Mouse (Mus musculus) lung, postnatal 14 days (tissue): ENCODE measurements around the gene Il25.
"Not testable (repeated sequence)": the region's sequence is repeated elsewhere in the genome, so short reads cannot be mapped to it uniquely, and the experiment has no call there.

Experiments
- DNase-seq: peaks from one replicate; pipeline ENCODE4 v3.0.0; 2021

The Il25 gene

DNA sequence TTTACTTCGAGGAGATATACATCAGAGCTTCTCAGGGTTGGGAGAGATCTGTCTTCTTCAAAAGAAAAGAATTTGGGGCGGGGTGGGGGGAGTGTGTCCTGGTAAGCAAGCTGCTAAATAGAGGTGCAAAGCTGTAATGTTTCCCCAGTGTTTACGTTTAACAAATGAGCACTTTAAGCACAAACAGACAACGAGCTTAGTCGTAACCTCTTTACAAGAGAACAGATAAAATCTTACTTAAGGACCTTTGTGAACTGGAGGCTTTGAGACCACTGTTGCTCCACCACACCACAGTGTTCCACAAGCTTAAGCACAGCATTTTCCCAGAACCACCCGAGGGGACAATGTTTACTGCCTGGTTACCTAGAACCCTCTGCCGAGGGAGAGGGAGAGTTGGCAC is 5.2 kb upstream of the Il25 start:
- no peak for DNase-seq

DNA sequence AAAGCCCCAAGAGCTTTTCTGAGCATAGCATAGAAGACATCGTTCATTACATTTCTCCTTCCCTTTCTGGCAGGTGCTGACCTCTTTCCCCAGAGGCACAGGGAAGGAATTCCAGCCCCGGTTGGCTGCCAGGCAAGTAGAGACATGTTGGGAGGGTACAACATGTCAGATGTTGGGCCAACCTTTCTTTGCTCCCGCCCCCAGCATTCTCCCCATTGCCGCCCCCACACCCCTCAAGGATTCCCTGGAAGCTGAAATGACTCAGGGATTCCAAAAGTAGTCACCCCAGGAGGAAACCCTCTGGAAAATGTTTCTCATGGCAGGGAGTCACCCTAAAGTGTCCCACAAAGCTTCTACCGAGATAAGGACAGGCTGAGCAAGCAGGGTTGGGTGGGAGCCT is 2.7 kb upstream of the Il25 start:
- no peak for DNase-seq

DNA sequence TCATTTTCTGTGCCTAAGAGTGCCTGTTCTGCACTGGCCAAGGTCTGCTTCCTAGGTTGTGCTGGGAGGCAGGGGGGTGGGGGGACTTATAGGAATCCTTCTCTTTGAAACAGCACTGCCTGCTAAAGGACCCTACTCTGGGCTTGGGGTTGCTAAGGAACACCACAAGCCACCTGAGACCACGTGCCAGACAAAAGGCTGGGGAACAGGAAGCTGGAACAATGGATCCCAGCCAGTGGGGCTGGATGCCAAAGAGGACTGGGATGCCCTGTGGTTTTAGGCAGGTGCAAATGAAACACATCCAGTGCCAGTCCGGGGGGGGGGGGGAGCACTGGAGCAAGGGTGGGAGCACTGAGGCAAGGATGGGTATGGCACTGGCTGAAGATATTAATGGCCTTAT is 2.1 kb upstream of the Il25 start:
- DNase-seq = no peak

DNA sequence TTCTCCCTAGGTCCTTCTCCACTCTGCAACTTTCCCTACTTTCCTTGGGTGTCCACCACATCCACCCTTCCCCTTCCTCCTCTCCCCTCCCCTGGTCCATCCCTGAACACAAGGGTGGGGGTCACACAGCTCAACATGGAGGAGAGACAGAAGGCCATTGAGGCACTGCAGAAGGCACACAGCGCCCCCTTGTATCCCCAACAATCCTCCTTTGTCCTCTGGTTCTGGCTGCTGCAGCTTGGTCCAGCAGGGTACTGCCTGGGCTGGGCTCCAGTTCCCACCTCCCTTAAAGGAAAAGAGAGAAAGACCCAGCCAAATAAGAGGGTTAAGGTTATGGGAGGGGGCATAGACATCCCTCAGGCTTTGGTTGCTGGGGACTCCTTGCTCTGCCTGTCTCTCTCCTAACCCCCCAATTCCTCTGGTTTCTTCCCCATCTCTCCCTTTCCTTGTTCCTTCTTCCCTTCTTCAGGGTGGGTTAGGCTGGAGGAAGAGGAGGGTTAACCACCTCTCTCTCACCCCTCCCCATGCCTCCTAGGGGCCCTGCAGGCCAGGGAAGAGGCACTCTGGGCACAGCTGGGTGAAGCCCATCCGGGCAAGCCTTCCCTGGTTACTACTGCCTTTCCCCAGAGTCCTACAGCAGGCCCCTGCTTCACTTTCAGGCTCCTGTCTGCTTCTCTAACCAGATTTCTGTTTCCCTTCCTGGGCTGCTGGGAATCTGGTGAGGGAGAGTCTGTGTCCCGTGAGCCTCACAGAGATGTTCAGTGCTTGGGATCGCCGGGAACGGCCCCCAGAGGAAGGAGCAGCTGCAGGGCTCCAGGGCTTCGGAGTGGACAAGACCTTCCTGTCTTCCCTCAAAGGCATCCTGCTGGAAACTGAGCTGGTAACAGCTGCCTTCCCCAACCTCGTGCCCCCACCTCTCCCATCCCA is 3.7 kb downstream of the Il25 start, which contains the start of gene Cmtm5:
TSS of gene Cmtm5 (plus strand) at position 358 of the 927 bp plus-strand sequence.
- DNase-seq = no peak

DNA sequence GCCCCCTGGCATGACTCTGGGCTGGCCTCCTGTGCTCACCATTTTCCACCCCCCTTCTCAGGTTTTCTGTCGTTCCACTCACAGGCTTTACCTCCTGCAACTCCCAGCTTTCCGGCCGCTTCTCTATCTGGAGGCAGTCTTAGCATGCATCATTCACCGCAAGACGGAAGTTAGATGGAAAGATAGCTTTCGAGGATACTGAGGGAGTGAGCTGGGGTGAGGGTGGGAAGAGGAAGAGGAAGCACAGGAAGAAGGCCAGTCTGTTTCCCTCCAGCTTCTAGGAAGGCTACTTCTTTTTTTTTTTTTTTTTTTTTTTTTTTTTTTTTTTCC is 4.3 kb downstream of the Il25 start:
- DNase-seq = no peak

DNA sequence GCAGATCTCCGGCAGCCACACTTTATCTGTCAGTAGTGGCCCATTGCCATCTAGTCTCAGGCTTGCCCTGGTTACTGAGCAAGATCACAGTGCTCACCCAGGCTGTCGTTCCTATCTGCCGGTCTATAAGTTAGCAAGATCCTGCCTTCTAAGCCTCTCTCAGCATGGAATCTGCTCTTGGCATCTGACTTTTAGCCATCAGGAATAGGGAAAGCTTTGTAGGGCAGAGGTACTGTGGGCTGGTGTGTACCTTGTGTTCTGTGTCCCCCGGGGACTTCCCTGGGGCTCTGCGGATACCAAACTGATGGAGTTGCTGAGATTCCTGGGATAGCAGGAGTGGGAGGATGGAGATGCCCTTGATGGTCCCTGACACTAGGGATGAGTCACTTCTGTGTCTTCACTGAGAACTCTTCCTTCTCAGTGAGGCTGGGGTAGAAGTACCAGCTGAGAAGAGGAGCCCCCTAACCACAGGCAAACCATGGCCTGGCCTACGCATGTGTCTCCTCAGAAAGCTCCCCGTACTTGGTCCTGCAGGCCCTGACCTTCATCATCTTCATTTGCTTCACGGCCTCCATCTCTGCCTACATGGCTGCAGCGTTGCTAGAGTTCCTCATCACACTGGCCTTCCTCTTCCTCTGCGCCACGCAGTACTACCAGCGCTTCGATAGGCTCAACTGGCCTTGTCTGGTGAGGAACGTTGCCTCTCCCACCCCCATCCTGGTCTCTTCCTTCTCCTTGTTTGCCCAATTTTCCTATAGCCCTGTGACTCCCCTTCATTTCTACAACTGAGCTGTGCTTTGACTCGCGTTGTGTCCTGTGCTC is 5.1 kb downstream of the Il25 start:
- DNase-seq = no peak

DNA sequence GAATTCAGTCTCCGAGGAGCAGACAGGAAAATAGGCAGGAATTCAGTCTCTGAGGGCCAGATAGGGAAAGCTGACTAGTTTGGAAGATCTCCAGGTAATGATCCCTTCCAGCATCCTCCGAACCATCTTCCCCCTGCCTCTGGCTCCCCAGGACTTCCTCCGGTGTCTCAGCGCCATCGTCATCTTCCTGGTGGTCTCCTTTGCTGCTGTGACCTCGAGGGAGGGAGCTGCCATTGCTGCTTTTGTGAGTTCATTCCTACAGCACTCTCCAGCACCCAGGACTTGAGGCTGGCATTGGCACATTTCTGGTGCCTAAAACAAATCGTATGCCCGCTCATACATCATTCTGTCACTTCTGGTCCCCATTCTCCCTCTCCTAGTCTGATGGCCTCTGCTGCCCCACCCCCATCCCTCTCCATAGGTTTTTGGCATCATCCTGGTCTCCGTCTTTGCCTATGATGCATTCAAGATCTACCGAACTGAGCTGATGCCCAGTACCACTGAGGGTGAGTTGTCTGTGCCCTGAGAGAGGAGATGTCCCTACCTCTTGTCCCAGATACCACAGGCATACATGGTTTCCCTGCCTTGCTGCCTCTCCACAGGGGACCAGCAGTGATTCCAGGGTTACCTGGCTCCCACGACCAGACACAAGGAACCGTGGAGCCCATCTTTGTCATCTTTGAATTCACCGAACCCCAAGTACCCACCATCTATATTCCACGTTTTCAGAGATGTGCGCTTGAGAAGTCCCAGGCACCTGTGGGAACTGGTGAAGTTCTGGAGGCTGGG is 6.1 kb downstream of the Il25 start:
- DNase-seq = no peak

DNA sequence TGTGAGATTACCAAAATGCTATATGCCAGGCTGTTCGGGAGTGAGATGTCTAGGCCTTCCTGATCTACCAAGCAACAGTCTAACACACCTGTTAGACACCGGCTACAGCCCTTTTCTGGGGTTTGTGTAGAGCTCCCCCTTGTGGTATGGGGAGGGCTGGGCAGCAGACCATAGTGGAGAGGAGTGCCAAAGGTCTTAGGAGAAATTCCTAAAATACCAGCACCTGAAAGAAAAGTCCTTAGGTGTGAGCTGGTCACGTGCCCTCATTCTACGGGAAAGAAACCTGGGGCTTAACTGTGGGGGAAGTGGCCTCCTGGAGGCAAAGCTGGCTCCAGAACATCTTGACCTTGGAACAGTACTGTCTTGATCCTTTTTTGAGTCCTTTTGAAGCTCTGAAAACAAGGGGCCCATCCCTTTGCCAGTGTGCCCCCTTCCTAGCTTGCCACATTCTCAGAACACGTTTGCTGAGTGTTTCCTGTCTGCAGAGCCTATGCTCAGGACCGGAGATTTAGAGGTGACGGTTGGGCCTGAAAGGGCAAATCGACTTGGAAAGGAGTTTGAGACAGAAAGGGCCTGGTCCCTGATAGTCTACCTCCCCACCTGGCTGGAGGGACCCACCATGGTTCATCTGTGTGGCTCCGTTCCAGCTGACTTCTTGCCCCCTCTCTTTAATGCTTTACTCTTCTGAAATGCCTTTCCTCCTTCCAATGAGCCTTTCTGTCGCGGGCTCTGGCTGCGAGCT is 7.1 kb downstream of the Il25 start:
- DNase-seq = peak; percentile 79

DNA sequence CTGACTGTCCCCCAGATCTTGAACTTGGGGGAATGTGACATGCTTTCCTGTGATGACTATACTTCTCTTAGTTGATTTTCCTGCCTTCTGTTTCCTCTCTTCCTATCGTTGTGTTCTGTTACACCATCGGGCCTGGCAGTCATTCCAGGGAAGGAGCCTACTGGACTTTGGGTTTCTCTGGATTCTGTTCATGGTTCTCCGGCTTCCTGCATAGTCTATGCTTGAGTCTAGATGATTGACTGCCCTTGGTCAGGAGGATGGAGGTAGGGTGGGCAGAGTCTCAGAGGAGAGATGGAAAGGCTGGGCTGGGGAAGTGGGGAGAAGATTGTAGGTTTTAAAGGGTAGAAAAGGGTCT is 7.7 kb downstream of the Il25 start:
- no peak for DNase-seq

DNA sequence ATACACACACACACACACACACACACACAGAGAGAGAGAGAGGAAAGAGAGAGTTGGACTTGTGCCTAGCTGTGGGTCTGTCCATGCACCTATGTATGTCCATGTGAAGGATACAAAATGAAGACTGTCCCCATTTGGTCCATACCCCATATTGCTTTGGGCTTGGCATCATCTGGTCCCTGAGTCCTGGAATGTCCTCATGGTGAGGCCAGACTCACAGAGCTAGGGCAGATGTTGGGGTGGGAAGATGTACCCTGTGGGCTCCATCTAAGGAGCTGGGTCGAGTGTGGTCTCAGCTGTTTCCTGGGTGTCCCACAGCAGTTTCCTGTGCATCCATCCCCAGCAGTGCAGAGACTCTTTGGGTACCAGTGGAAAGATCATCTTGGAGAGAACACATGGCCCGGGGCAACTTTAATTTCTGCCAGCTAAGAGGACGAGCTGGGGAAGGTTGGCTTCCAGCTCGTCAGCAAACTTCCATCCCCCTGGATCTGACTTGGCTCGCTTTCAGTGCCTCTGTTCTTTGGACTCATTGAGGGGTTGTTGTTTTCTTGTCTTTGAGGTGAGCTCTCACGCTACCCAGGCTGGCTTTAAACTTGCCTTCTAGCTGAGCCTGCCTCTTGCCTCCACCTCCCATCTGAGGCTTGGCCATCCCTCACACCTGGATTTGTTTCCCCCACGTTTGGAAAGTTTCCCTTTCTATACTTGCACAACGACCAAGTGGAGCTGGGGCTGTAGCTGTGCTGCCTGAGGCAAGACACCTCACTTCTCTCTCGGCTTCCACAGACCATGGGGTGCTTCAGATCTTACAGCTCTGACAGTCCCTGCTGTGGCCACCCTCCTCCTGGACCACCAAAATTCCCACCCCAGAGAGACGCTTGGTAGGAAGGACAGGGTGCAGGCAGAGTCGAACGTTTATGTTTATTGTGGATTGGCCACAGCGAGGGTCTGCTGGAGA is 8.8 kb downstream of the Il25 start:
- no peak for DNase-seq

DNA sequence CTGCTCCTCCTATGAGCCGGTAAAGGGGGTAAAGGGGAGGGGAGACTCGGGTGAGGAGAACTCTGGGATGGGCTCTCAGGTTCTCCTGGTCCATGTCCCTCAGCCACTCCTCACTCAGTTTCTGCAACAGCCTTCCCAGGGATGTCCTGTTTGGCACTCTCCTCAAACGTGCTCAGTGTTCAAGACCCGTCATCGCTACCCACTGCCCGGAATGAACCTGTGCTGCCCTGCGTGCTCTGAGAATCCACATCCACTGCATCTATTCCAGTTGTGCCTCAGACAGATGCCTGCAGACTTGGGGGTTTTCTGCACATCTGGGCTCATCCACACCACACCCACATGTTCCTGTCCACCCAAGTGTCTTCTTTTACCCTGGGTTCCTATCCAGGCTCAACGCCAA is 10.0 kb downstream of the Il25 start:
- DNase-seq = no peak

DNA sequence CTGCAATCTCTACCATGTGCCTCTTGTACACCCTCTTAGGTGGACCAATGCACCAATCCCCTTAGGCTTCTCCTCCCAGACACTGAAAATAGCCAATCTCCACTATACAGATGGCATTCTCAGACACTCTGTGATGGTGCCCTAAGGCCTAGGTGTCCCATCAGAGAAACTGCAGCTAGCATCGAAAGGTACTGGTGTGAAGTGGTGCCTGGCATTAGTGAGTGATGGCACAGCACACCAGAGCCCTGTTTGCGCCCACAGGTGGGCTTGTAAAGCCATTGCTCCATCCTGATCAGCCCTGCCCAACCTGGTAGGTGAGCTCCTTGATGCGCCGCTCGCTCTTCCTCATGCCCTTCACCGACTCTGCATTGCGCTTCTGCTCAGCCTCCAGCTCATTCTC is 11.5 kb downstream of the Il25 start:
- no peak for DNase-seq

DNA sequence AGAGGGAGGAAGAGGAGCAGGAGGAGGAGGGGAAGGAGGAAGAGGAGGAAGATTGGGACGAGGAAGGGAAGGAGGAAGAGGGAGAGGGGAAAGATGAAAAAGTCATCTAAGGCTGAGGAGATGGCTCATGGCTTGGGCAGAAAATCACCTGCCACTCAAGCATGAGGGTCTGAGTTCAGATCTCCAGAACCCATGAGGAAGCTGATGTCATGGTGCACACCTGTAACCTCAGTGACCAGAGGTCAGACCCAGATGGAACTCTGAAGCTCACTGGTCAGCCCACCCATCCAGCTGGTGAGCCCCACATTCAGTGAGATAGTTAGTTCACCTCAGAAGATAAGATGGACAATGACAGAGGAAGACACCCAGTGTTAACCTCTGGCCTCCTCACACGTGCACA is 12.4 kb downstream of the Il25 start:
- no peak for DNase-seq

DNA sequence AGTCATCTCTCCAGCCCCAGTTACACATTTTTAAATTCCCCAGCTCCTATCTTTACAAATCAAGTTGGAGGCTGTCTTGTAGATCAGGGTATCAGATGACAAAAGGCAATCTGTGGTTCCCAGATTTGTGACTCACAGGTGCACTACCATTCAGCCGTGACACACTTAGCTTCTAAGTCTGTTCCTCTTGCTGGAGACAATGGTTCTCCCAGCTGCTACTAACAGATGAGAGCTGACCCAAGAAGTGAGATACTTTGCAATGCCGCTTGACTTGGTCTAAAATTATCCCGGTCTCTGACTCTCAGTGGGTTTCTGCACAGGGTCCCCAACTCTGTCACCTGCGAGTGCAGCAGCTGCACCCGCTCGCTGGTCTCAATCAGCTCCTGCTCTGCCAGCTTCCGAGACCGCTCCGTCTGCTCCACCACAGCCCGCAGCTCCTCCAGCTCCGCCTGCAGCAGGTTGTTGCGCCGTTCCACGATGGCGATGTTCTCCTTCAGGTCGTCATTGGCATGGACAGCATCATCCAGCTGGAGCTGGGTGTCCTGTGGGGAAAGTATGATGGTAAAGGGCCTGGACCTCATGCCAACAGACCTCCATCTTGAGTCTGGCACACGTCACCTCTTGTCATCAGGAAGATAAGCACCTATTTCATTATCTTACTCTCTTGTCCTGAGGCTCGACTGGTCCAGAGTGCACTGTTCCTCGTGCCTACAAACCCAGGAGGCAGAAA is 13.6 kb downstream of the Il25 start:
- no peak for DNase-seq

DNA sequence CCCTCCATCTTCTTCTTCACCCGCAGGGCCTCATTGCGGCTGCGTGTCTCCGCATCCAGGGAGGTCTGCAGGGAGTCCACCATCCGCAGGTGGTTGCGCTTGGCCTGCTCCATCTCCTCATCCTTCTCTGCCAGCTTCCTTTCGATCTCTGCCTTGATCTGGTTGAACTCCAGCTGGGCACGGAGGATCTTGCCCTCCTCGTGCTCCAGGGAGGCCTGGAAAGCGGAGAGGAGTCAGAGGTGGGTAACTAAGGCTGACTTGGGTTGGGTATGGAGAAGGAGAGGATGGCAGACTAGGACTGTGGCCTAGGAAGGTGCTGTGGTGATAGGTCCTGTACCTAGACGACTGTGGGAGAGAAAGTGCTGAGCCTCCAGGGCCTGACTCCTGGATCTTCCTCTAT is 14.5 kb downstream of the Il25 start:
- not testable (repeated sequence) for DNase-seq

DNA sequence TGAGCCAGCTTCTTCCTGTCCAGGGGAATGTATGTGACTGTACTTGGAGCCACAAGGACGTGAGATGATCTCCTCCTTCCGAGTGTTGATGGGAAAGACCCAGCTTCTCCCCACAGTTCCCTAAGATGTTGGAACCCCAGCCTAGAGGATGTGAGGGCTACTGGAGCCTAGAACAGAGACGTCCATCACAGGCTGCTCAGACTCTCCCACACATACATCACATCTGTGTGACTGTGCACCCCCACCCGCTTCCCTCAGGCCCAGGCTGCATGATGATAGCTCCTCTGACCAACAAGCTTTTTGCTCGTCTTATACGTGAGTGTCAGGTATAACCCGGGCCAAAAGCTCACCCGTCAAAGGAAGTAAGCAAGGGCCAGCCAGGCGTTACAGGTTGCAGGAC is 16.3 kb downstream of the Il25 start:
- DNase-seq = no peak

DNA sequence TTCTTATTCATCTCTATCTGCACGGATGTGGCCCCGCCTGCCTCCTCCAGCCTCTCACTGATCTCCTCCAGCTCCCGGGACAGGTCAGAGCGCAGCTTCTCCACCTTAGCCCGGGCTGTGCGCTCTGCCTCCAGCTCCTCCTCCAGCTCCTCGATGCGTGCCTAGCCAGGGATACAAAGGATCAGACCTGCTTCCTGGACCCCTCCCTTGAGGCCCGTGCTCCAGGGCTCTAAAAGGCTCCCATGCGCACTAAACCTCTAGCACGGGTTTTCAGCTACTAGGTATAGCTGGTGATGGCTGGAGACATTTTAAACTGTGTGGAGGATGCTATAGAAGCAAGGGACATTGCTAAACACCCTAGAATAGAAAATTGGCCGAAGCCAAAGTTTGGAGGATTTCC is 18.0 kb downstream of the Il25 start:
- no peak for DNase-seq

DNA sequence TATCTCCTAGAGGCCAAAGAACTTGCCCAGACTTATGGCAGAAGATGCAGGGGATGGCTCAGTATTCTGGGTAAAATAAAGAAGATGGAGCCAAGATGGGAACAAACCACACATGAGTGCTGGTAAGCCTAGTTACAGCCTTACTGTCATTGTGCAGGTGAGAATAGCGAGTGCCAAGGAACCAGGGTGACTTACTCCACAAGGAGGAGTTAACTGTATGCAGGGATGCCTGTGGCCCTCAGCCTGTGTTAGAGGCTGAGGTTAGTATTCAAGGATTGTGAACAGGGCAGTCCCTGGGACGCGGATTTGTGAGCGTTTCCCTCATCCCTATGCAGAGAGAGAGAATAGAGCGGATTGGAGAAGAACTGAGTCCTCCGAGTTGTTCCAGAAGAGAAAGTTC is 19.1 kb downstream of the Il25 start:
- no peak for DNase-seq

DNA sequence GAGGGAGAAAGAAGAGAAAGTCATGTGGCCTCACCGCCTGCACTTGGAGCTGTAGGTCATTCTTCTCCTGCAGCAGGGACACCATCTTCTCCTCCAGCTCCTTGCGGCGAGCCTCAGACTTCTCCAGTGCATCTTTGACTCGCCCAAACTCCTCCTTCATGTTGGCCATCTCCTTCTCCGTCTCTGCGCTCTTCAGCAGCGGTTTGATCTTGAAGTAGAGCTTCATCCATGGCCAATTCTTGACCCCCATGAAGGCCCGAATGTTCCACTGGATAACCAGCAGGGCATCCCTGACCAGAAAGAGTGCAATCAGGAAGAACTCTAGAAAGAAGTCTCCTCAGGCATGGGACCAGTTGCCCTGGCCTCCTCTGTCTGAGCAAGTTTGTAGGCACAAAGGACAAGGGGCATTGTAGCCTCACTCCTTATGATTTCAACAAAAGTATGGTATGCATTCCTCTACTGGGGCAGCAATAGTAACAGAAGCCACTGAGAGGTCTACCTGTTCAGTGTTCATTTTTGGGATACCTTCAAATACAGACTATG is 21.2 kb downstream of the Il25 start:
- no peak for DNase-seq

DNA sequence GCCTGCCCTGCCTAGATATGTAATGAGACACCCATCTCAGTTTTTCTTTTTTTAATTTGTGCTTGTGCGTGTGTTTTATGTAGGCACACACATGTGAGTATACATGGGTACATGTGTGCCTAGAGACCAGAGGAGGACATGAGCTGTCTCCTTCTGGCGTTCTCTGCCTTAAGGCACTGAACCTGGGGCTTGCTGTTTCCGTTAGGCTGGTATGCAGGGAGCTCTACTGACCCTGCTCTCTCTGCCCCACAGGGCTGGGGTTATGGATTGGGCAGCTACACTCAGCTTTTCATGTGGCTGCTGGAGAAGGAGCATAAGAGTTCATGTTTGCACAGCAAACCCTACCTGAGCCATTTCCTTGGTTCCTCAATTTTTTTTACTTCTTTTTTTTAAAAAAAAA is 22.0 kb downstream of the Il25 start:
- no peak for DNase-seq

DNA sequence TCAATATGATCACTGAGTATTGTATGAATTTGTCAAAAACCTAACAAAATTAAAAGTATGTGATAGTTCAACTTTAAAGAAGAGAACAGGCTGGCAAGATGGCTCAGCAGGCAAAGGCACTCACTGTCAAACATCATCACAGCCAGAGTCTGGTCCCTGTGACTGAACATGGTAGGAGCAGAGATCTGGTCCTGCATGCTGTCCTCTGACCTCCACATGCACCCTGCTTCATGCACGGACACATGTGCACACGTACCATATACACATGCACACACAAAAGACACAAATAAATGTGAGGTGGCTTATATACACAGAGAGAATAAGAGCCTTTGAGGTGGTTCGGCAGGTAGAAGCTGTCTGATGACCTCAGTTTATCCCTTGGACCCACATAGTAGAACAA is 23.0 kb downstream of the Il25 start:
- DNase-seq = no peak
